Mouse (Mus musculus) CH12.LX (cell line): ENCODE results near the gene Suclg2. TPM values are rescaled to one million over a fixed set of nuclear protein-coding genes. Genes with fewer than 3 reads are reported as not detected.

Experiments used
- DNase-seq: peaks from one replicate; pipeline ENCODE4 v3.0.0-alpha.2; 2013; ENCODE audit errors: extremely low read depth
- H3K27ac ChIP-seq: 2 replicates; pipeline ENCODE4 v1.5.1; 2012; ENCODE audit warnings: low read depth, mild to moderate bottlenecking, control low read depth, moderate library complexity; ENCODE audit not compliant: insufficient read depth
- H3K27me3 ChIP-seq: replicated peaks from 2 replicates; pipeline ENCODE3; 2012; ENCODE audit warnings: inconsistent platforms
- H3K36me3 ChIP-seq, 2 experiments: replicated peaks in 1 of 2; 2 replicates each; pipeline versions ENCODE3 to v1.6.1; 2012; ENCODE audit warnings: inconsistent platforms in 1 of 2, low read length in 1 of 2, mild to moderate bottlenecking in 1 of 2, mixed read lengths in 1 of 2, moderate library complexity in 1 of 2; ENCODE audit not compliant: control insufficient read depth in 1 of 2, insufficient read depth in 1 of 2
- H3K4me1 ChIP-seq, 2 experiments: 2 replicates each; pipeline ENCODE4 v1.6.1; 2012; ENCODE audit warnings: inconsistent platforms in 1 of 2, moderate library complexity in 1 of 2; ENCODE audit not compliant: insufficient read depth in 2 of 2, control insufficient read depth in 1 of 2
- H3K4me2 ChIP-seq: 2 replicates; pipeline ENCODE4 v1.6.1; 2012; ENCODE audit warnings: low read depth, mild to moderate bottlenecking, control low read depth; ENCODE audit not compliant: poor library complexity, insufficient read depth, severe bottlenecking
- H3K4me3 ChIP-seq, 3 experiments: fragments of 150-350 bp in 1 of 3; sonication (generic) in 1 of 3; replicated peaks in 1 of 3; 2 replicates each; pipeline versions ENCODE3 to v1.5.1; 2011 to 2012; ENCODE audit warnings: low read depth in 2 of 3, low read length in 2 of 3, mild to moderate bottlenecking in 2 of 3, moderate library complexity in 2 of 3, control low read depth in 1 of 3, improper control_type of control experiment in 1 of 3, inconsistent platforms in 1 of 3, mixed read lengths in 1 of 3; ENCODE audit not compliant: poor library complexity in 1 of 3
- H3K79me2 ChIP-seq: replicated peaks from 2 replicates; pipeline ENCODE4 v1.6.1; 2012; ENCODE audit warnings: mild to moderate bottlenecking, moderate library complexity; ENCODE audit not compliant: control insufficient read depth, poor library complexity, insufficient read depth, severe bottlenecking; ENCODE audit errors: extremely low read depth
- H3K9ac ChIP-seq: 2 replicates; pipeline ENCODE4 v1.6.1; 2012; ENCODE audit warnings: low read depth, mild to moderate bottlenecking, control low read depth, moderate library complexity; ENCODE audit not compliant: insufficient read depth
- H3K9me3 ChIP-seq: replicated peaks from 2 replicates; pipeline ENCODE3; 2012; ENCODE audit warnings: low read length, inconsistent platforms, mixed read lengths
- BHLHE40 ChIP-seq: IDR thresholded peaks from 2 replicates; pipeline ENCODE4 v1.6.1; 2011; ENCODE audit warnings: mild to moderate bottlenecking, low read depth, low read length, improper control_type of control experiment
- CHD2 ChIP-seq: IDR thresholded peaks from 2 replicates; pipeline ENCODE4 v1.6.1; 2011; ENCODE audit warnings: low read length, improper control_type of control experiment
- CTCF ChIP-seq, 2 experiments: IDR thresholded peaks in 1 of 2; conservative IDR thresholded peaks in 1 of 2; 2 replicates each; pipeline ENCODE4 v1.5.1; 2011 to 2012; ENCODE audit warnings: low read depth in 2 of 2, low read length in 2 of 2, improper control_type of control experiment in 1 of 2, inconsistent platforms in 1 of 2, mild to moderate bottlenecking in 1 of 2, moderate library complexity in 1 of 2
- EP300 ChIP-seq: IDR thresholded peaks from 2 replicates; pipeline ENCODE4 v1.6.1; 2011; ENCODE audit warnings: low read length, improper control_type of control experiment
- ETS1 ChIP-seq: conservative IDR thresholded peaks from 2 replicates; pipeline ENCODE4 v1.6.1; 2012; ENCODE audit warnings: low read depth, mild to moderate bottlenecking, inconsistent platforms, low read length, improper control_type of control experiment, moderate library complexity
- GABPA ChIP-seq: IDR thresholded peaks from 2 replicates; pipeline ENCODE4 v1.6.1; 2012; ENCODE audit warnings: low read depth, low read length, improper control_type of control experiment, inconsistent platforms; ENCODE audit not compliant: insufficient replicate concordance
- HCFC1 ChIP-seq: IDR thresholded peaks from 2 replicates; pipeline ENCODE4 v1.6.1; 2012; ENCODE audit warnings: low read depth, mild to moderate bottlenecking, inconsistent platforms, low read length, improper control_type of control experiment
- IRF4 ChIP-seq: IDR thresholded peaks from 2 replicates; pipeline ENCODE4 v1.6.1; 2014; ENCODE audit warnings: low read depth, mild to moderate bottlenecking, inconsistent platforms, low read length, improper control_type of control experiment
- JUN ChIP-seq: IDR thresholded peaks from 2 replicates; pipeline ENCODE4 v1.6.1; 2011; ENCODE audit warnings: low read depth, mild to moderate bottlenecking, low read length, improper control_type of control experiment, moderate library complexity; ENCODE audit not compliant: insufficient read depth
- KAT2A ChIP-seq: IDR thresholded peaks from 2 replicates; pipeline ENCODE4 v1.6.1; 2012; ENCODE audit warnings: low read length, improper control_type of control experiment, inconsistent platforms; ENCODE audit not compliant: insufficient replicate concordance
- MAFK ChIP-seq: IDR thresholded peaks from 2 replicates; pipeline ENCODE4 v1.6.1; 2011; ENCODE audit warnings: low read length, improper control_type of control experiment; ENCODE audit not compliant: insufficient replicate concordance
- MAX ChIP-seq: IDR thresholded peaks from 2 replicates; pipeline ENCODE4 v1.6.1; 2011; ENCODE audit warnings: low read length, improper control_type of control experiment
- MEF2A ChIP-seq: IDR thresholded peaks from 2 replicates; pipeline ENCODE4 v1.6.1; 2014; ENCODE audit warnings: low read depth, mild to moderate bottlenecking, inconsistent platforms, low read length, improper control_type of control experiment, borderline replicate concordance
- MXI1 ChIP-seq: IDR thresholded peaks from 2 replicates; pipeline ENCODE4 v1.6.1; 2011; ENCODE audit warnings: mild to moderate bottlenecking, low read depth, low read length, improper control_type of control experiment
- MYC ChIP-seq: IDR thresholded peaks from 2 replicates; pipeline ENCODE4 v1.6.1; 2011; ENCODE audit warnings: low read depth, mild to moderate bottlenecking, improper control_type of control experiment, low read length
- NRF1 ChIP-seq: IDR thresholded peaks from 2 replicates; pipeline ENCODE4 v1.6.1; 2014; ENCODE audit warnings: low read depth, mild to moderate bottlenecking, inconsistent platforms, low read length, improper control_type of control experiment, moderate library complexity
- PAX5 ChIP-seq: IDR thresholded peaks from 2 replicates; pipeline ENCODE4 v1.6.1; 2012; ENCODE audit warnings: low read length, inconsistent platforms, mixed read lengths
- RCOR1 ChIP-seq: conservative IDR thresholded peaks from 2 replicates; pipeline ENCODE4 v1.6.1; 2012; ENCODE audit warnings: low read depth, mild to moderate bottlenecking, inconsistent platforms, low read length, improper control_type of control experiment
- TCF12 ChIP-seq: IDR thresholded peaks from 2 replicates; pipeline ENCODE4 v1.6.1; 2014; ENCODE audit warnings: low read depth, mild to moderate bottlenecking, inconsistent platforms, low read length, improper control_type of control experiment
- UBTF ChIP-seq: IDR thresholded peaks from 2 replicates; pipeline ENCODE4 v1.6.1; 2012; ENCODE audit warnings: low read depth, mild to moderate bottlenecking, inconsistent platforms, low read length, improper control_type of control experiment, moderate library complexity
- ZKSCAN1 ChIP-seq: IDR thresholded peaks from 2 replicates; pipeline ENCODE4 v1.6.1; 2012; ENCODE audit warnings: low read depth, inconsistent platforms, low read length, improper control_type of control experiment, borderline replicate concordance
- dilution Hi-C: fragments of 300-500 bp; cut with MboI; formaldehyde crosslinking; loops from 2 replicates; pipeline ENCODE4 v1.14.3; 2020; ENCODE audit warnings: low sequenced_read_pairs; ENCODE audit not compliant: extremely low pct_unique_long_range_greater_than_20kb, extremely low pct_ligation_motif_present
- in situ Hi-C: fragments of 300-500 bp; cut with MboI; formaldehyde crosslinking; loops from 3 replicates; pipeline ENCODE4 v1.14.3; 2019; ENCODE audit warnings: low sequenced_read_pairs, low pct_ligation_motif_present, low pct_unique_long_range_greater_than_20kb, mixed read lengths
- polyA plus RNA-seq: library from polyadenylated mRNA; unstranded; fragments of >175 nt; gene quantifications from 2 replicates; pipeline ENCODE4 v1.2.1, GENCODE M21; 2012; ENCODE audit warnings: low read depth; ENCODE audit not compliant: insufficient read length
- total RNA-seq, 2 experiments: library from RNA; depleted of rRNA; stranded (reverse); fragments of 300-350 nt in 1 of 2; fragments of >200 nt in 1 of 2; gene quantifications; 2 replicates each; pipeline ENCODE4 v1.2.3; 2012 to 2014

Suclg2 gene
- total and polyA plus RNA-seq, 3 experiments = 46.5 to 86.2 (median 48.3) TPM

- no peaks in the 10 kb centered on the region for H3K79me2 ChIP-seq
- peaks cover 11 to 55% of the 10 kb centered on the region in 2 experiments for H3K36me3 ChIP-seq
- TF ChIP-seq ETS1 (no peak; the same call in 1 of the 2 replicates), KAT2A (no peak), IRF4 (peak; percentile 66; the same call in 1 of the 2 replicates), CTCF (conservative IDR thresholded peaks at IDR 0.05 in 1 of 2, IDR thresholded peaks at IDR 0.05 in 1 of 2; ENCODE audit: low read depth in 2 of 2, low read length in 2 of 2) (no peak), TCF12 (peak; percentile 85), MYC (peak; percentile 72; the same call in 1 of the 2 replicates), MAX (peak; percentile 24), UBTF (no peak), PAX5 (no peak), EP300 (peak; percentile 89), NRF1 (0 out of 2 replicates have a peak, but pooled peaks have one; percentile 19), RCOR1 (peak; percentile 68; the same call in 1 of the 2 replicates), ZKSCAN1 (no peak), BHLHE40 (peak; percentile 58), CHD2 (0 out of 2 replicates have a peak, but pooled peaks have one; percentile 12), MXI1 (peak; percentile 36; the same call in 1 of the 2 replicates), MAFK (0 out of 2 replicates have a peak, but pooled peaks have one; percentile 44), JUN (peak; percentile 61), MEF2A (peak; percentile 77), HCFC1 (no peak), GABPA (no peak)
- peaks cover 16 to 53% of the 10 kb centered on the region in 2 experiments for H3K4me1 ChIP-seq
- 0 out of 2 replicates have a peak overlapping the region, but pooled peaks have one; percentile 15 for H3K4me2 ChIP-seq
- no peaks in the 10 kb centered on the region for H3K9me3 ChIP-seq
- no peaks in the 10 kb centered on the region for H3K27me3 ChIP-seq
- peak overlapping the region; percentile 20; the same call in 1 of the 2 replicates for H3K27ac ChIP-seq
- in situ Hi-C loops = no loop called here
- DNase-seq = peak; percentile 62
- dilution Hi-C loops = no loop called here
- no peak overlapping the region for H3K9ac ChIP-seq
- peak overlapping the region in 1 of 3 experiments; percentile 5 for H3K4me3 ChIP-seq
These were observed 145.4 kb downstream of the Suclg2 start for GRCm38 (mm10) chr6:95573035-95573759.
